Mouse (Mus musculus): Measurements from ENCODE around the gene Areg.

DNA sequence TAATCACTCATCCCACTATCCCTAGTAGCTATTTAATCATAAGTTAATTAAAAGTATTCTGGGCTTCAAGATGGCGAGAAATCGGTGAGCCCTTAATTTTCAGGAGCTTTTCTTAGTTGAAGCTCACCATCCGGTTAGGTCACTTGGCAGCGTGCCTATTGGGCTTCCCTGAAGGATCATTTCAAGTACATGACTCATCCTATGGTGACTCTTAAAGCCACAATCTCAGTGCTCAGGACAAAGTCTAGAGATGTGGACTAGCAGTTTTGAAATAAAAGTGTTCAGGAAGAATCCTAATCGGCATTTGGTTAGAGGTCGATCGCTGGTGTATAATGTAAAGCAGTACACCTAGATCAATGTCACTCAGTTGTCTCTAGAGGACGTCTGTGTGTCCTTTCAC lies 17.3 kb downstream of the Areg start:
- no peak for TF ChIP-seq CTCF (IDR thresholded peaks at IDR 0.05)
- no peak for TF ChIP-seq POLR2A (IDR thresholded peaks at IDR 0.05; ENCODE audit: insufficient read depth, low read depth, low read length)
